Mouse (Mus musculus) cerebellum, adult (tissue): ENCODE data around the gene Gm27021.

Experiments used
- ATAC-seq: cut with Nextera tagmentation; 2 replicates; pipeline ENCODE4 v1.9.2; 2017; ENCODE audit warnings: mild to moderate bottlenecking, moderate library complexity, mixed read lengths; ENCODE audit not compliant: insufficient number of reproducible peaks, low FRiP score, low TSS enrichment

Gene Gm27021

DNA sequence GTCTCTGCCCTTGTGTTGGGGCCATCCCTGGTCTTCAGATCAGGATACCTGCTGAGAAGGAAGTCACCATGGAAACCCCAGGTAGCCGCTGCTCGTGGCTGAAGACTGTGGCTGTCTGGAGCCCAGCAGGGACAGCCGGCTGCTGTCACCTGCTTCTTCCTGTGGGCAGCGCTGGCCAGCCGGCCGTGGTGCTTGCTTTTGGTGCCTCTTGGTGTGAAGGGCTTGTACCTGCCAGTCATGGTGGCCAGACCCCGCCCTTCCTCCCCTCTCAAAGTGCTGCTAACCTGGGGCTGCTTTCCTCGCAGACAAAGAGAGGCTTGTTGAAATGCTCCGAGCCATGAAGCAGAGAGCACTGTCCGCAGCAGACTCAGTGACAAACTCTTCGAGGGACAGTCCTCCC is 94.0 kb downstream of the Gm27021 start:
- no peak for ATAC-seq

DNA sequence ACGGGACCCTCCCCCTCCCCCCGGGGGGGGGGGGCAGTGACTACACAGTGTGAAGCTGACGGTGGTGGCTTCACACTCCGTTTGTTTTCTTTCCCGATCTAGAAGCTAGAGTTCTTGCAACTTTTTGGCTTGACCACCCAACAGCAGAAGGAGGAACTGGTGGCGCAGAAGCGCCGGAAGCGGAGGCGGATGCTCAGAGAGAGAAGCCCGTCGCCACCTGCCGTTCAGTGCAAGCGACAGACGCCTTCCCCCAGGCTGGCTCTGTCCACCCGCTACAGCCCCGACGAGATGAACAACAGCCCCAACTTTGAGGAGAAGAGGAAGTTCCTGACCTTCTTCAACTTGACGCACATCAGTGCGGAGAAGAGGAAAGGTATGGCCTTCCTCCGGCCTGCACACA is 95.3 kb downstream of the Gm27021 start:
- ATAC-seq, result no peak

DNA sequence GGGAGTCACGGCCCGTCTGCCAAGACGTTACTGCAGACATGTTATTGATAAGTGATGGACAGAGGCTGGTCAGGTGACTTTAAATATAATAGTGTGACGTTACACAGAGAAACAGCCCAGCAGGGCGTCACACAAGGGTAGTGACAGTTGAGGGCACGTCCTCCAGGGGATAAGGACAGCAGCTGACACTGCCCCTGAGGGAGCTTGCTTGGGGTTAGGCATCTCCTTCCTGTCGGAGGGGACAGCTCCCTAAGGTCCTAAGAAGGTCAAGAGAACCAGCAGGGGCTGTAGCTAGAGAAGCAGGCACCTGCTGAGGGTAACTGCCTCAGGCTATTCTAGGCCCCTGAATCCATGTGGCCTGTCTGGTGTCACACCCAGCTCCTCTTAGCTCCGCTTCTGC is 96.3 kb downstream of the Gm27021 start:
- ATAC-seq, result no peak

DNA sequence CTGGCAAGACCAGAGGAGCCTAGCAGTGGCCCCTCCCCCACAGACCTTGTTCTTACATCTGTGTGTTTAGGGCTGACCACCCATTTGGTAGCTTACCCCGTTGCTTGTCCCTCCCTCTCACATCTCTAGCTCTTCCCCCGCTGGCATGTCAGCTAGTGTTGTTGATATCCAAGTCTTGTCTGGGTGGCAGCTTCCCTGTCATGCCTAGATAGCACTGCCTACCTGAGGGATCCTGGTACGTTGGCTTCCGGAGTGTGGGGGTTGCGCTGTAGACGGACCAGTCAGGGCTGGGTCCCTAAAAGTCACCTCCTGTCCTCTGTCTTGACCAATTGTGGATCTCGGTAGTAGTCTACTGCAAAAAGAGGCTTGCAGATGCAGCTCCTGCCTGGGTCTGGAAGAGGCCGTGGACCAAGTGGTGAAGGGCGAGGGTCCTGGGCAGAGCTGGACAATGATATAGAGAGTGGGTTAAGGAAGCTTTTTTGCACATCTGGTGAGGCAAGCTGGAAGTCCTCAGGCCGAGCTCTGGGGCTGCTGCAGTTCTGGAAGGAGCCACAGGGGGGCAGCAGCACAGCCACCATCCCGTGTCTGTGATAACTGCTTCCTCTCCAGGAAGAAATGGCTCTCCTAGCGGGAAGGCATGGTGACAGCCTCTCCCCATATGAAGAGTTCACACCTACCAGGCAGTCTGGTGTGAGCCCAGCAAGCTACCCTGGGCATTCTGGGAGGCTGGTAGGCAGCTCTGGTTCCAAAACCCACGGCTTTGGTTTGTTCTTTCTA is 97.8 kb downstream of the Gm27021 start:
- ATAC-seq, result no peak

DNA sequence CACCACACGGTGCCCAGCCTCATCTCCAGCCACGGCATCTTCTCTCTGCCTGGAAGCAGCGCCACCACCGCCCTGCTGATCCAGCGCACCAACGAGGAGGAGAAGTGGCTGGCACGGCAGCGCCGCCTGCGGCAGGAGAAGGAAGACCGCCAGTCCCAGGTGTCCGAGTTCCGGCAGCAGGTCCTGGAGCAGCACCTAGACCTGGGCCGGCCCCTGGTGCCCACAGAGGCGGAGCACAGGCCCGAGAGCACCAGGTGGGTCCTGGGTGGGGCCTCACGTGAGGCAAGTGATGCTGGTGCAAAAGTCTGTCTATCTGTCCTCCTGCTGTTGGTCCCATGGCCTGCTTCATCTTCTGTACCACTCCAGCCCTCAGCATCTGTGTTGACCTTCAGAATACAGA is 98.8 kb downstream of the Gm27021 start:
- ATAC-seq, result no peak

- ATAC-seq, result no peak
These were observed 99.6 kb downstream of the Gm27021 start for GRCm38 (mm10) chr8:120568164-120568798.

DNA sequence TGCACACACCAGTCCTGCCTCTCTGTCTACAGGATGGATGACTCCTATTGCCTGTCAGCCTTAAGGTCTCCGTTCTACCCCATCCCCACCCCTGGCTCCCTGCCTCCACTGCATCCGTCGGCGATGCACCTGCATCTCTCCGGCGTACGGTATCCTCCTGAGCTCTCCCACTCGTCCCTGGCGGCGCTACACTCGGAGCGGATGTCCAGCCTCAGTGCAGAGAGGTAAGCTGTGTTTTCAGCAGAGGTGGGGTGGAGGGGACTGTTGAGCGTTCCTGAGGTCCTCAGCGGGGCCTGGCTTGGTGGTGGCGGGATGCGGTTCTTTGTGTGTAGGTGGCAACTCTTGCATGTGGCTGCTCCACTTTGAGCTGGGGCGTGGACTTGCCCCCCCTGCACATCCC is 100.1 kb downstream of the Gm27021 start:
- ATAC-seq, result no peak

DNA sequence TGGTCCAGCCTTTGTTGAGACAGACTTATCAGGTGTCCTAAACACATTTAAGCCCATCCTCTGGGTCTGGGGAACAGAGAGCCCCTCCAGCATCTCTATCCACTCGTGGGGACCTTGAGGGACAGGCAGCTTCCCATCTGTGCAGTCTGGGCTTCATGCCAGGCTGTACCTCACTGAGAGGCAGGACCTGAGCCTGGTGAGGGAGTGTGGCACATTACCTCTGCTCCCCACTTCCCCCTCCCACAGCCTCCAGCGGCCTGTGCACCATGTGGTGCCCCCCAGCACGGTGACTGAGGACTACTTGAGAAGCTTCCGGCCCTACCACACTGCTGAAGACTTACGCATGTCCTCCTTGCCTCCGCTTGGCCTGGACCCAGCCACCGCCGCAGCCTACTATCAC is 101.2 kb downstream of the Gm27021 start:
- ATAC-seq, result 0 out of 2 replicates have a peak, but pooled peaks have one; percentile 15

- ATAC-seq, result no peak
These were observed 102.6 kb downstream of the Gm27021 start for GRCm38 (mm10) chr8:120565151-120565711.

- 0 out of 2 replicates have a peak, but pooled peaks have one; percentile 14 for ATAC-seq
These were observed 103.7 kb downstream of the Gm27021 start for GRCm38 (mm10) chr8:120563851-120564837.

DNA sequence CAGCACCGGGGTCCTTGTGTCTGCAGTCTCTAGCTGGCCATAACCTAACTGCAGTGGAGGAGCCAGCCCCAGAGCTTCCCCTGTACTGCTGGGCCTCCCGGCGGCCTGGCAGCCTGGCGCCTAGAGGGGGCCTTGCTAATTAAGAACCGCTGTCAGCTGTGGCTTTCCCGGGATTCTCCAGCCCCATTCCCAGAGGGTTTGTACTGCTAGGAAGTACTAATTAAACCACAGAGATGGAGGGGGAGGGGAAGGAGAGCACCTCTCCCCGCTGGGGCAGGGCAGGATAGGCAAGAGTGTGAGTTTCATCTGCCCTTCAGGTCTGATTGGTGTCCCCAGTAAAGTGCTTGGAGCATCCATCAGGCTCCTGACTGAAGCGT is 104.5 kb downstream of the Gm27021 start:
- ATAC-seq, result no peak

GRCm38 (mm10) chr8:120562680-120563347 is 105.1 kb downstream of the Gm27021 start:
- ATAC-seq, result no peak

DNA sequence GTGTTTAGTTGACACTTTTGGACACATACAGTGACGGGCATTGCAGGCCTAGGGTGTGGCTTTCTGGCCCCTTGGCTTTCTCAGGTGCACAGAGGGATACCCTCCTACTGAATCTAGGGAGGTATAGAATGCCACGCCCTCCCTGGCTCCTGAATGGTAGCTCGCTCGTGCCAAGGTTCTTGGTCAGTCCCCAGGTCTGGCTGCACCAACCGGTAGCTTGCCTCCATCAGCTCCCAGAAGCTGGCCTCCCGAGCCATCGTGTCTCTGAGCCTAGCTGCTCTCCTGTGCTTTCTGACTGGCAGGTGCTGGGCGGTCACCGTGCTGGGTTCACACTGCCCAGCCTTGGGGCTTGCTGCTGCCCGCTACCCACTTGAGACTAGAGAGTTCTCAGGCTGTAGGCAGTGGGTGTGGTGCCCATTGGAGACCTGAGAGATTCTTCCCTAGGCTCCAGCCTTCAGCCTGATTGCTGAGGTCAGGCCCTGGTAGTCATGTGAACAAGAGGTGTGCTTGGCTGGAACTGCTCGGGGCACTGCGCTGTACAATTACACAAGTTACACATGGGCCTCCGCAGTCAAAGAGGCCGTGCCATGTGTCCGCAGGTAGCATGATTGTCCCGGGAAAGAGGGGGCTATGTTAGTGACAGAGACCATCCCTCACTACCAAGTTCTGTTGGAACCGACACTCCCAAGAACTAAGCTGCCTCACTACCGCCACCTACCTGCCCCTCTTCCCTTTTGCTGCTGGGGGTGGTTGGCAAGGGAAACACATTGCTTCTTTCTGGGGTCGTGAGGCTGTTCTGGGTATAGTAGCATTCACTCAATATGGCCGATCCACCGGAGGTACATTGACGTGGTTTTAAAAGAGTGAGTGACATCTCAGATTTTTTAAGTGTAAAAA is 106.1 kb downstream of the Gm27021 start:
- no peak for ATAC-seq

GRCm38 (mm10) chr8:120560535-120560934 is 107.3 kb downstream of the Gm27021 start:
- no peak for ATAC-seq

GRCm38 (mm10) chr8:120559654-120560053 is 108.2 kb downstream of the Gm27021 start:
- ATAC-seq, result no peak
